Mouse (Mus musculus): ENCODE measurements around the gene Gm10181. TPM values are rescaled to one million over a fixed set of nuclear protein-coding genes. Genes with fewer than 3 reads are reported as not detected.

Gm10181 gene
- not detected for total RNA-seq (2023)

GRCm38 (mm10) chr9:25089122-25089521 lies at the start of gene Gm10181:
Gene Gm10181 (plus strand): TSS chr9:25089422.

Other genes starting within 250 kb of the Gm10181 start
- 10 to 100 TPM; 63.5 to 66.1 TPM for gene Herpud2, start 62.4 kb downstream of the Gm10181 start, total RNA-seq (2023)
- 100 to 1,000 TPM in 1 of 2 experiments, 10 to 100 TPM in 1; 97.6 to 103 TPM for gene Sept7, start 163.0 kb downstream of the Gm10181 start, total RNA-seq (2023)

Data from neutrophil, adult 59 days (primary cell).